Mouse (Mus musculus): ENCODE measurements around the gene Mroh2a. TPM values are rescaled to one million over a fixed set of nuclear protein-coding genes. Genes with fewer than 3 reads are reported as not detected.

Gene Mroh2a
- total RNA-seq, 2 experiments from 2014 or later: not detected

DNA sequence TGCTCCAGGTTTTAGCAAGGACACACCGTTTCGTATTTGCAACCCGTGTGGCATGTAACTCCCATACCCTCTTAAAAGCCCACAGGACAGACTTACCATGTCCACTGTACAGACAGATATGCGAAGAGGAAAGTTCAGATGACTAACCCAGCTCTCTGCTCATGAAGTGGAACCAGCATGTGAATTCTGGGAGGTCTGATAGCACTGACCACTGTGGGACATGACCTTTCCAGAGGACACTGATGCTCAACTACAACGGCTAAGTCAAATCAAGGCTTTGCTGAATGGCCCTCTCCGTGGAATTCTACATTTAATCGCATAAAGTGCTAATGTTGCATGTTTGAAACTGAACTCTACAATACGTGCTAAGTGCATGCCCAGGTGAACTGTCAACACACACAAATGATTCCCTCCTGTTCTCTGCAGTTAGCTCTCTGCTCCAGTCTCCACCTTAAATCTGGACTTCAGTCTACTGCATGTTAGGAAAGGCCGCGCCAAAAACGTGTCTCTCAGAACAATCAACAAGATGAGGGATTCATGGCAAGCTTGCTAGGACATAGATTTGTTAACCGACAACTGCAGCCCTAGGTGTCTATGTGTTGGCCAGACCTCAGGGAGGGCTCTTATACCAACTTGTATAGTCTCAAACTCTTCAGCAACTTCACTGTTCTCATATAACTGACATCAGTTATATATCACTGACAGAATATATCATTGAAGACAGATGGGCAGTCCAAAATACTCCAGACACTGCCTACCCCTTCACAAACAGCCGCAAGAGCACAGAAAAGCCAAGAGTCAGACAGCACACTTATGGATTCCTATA is 49.1 kb downstream of the Mroh2a start:
- DNase-seq (ENCODE audit: low spot score): no peak

DNA sequence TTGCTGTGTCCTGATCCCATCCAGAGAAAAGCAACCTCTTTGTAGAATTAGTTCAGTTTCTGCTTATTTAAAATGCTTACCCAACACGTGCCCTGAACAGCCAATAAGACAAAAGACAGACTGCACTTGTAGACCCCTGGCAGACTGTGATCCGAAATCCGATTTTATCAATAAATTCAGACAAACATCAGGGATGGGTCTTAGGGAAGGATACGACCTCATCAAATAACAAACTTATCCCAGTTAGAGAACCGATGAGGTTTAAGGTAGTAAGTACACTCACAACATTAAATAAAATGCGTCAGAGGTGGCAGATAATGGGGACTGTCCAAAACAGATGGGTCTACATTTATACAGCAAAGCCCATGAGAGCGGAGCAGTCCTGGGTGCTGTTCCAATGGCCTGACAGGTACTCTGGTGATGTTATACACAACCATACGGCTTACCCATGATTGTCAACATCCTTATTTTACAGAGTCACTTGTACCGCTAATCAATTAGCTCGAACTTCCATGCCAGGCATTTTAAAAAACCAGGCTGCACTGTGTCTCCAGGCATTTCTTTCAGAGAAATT is 49.8 kb downstream of the Mroh2a start:
- DNase-seq (ENCODE audit: low spot score): no peak

DNA sequence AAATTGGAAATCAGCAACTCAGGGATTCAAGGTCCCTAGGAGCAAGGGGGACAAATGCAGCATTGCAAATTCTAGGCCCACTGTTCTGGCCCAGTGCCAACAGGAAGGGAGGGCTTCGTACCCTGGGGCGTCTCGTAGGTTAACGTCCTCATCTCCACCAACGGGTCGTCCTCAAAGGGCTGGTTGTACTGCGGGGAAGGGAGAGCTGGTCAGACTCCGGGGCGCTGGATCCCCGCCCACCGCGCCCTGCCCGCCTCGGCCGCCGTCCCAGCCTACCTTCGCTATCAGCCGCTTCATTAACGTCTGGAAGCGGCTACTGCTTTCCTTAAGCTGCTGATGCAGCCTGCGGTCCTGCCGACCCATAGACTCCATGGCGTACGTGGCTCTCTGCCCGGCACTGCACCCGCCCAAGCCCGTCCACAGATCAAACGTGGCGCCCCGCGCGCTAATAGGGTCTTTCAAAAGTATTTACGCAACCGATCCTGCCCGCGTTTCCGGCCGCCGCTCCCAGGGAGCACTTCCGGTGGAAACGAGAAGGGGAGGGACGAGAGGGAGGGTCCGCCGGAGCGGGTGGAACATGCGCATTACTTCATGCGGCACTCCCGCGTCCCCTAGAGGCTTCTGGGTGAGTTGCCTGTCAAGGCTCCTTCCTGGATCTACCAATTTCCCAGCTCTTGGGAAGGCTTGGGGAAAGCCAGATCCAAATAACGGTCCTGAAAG is 50.5 kb downstream of the Mroh2a start, which contains the start of the genes Hjurp and Trpm8:
Gene Hjurp (minus strand): TSS at position 536 of the 720 bp plus-strand sequence.
Gene Trpm8 (plus strand): TSS at position 564 of the 720 bp plus-strand sequence.
- DNase-seq (ENCODE audit: low spot score): peak; percentile 100

DNA sequence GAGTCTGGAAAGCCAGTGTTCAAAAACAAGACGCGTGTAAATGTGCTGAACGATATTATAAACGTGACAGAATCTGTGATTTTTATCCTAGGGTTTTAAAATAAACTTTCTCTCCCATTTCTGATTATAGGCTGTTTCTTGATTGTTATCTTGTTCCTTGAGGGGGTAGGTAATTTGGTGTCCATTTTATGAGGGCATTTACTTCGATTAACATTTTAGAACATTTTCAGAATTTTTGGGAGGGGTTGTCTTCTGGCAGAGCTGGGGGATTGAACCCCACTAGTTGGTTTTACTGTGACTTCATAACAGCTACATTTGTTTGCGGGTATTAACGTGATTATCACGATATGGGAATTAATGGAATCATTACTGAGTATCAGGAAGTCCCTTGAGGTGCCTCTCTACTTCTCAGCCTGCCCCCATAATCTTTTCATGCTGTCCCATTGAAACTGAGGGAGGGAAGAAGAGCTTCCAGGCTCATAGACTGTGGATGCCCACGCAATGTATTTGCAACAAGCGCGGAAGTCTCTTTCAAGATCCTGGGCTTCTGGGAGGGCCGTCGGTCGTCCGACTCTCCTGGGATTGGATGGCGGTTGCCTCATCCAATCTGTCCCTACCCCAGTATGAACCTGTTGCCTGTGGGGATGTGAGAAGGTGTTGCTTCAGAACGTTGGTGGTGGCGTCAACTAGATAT is 51.2 kb downstream of the Mroh2a start:
- no peak for DNase-seq (ENCODE audit: low spot score)

GRCm38 (mm10) chr1:88279111-88280005 is 52.6 kb downstream of the Mroh2a start:
- no peak for DNase-seq (ENCODE audit: low spot score)

DNA sequence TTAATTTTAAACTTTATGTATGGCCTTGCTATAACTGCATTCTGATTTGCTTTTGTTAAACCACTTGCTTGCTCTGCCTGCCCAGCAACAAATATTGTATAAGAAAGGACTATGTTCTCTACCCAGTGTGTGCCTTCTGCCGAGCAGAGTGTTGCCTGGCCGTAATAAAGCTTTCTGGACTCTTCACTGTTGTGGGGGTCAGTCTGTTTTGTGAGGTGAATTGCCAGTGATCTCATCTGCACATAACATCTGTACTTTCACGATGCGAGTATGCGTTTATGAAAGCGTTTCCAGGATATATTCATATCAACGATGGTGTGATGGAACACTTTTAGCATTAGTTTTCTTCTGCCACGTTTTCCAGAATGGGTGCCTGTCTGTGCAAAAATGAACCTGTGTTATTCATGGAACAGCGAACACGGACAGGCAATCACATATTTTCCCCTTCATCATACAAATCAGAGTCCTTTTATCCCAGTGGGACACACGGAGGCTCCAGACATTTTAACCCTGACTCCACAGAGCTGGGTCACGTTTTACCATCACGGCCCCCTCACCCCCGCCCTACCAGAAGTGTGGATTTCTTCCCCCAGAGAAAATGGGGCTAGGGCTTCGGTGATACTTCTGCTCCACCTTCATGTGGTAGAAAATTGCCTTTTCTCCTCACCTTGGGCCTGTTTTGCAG is 53.4 kb downstream of the Mroh2a start:
- no peak for DNase-seq (ENCODE audit: low spot score)

DNA sequence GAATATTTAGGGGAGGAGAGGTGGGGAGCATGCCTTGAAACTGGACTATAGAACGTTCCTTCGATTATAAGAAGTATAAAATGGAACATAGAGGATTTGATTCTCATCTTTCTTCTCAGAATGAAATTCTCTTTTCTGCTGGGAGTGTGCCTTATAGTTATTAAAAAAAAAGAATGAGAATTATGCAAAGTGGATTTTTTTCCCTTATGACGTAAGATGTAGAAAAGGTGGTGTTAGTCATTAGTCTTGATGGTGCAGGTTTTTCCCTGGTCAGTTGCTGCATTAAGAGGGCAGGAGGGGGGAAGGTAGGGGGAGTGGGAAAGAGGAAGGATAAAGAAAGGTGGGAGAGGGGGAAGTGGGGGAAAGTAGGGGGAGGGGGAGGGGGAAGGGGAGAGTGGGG is 55.5 kb downstream of the Mroh2a start:
- no peak for DNase-seq (ENCODE audit: low spot score)

DNA sequence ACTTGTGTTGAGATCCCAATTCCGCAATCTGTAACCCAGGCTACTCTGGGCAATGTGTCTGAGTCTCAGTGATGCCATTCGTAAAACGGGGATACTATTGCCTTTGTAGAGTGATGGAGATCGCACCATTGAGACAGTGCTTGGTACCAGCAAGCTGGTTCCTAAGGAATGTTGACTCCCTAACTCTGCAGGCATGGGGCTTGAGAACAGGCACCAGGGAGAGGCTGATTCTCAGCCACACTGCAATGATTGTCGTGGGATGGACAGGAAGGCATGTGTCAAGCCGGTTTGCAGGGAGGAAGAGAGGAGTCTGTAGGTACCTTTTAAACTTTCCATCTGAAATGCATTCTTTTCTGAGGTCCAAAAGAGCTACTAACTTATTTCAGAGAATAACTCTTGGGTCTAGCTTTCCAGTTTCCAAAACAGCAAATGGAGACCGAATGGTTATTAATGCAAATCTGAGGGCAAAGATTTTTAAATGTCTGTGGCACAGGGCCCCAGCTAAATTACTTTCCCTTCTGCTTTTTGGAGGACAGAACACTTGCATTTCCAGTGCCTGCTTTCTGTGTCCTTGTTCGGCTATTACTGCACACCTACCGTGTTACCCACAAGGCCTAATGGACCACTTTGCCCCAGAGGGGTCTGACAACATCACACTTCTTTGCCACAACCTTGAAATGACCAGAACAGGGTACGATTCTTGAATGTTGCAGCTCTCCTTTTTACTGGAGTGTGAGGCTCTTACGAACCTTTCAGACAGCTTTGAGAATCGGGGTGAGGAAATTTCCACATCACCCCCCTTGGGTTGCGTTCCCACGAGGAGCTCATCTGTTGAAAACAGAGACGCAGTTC is 56.8 kb downstream of the Mroh2a start:
- no peak for DNase-seq (ENCODE audit: low spot score)

- no peak for DNase-seq (ENCODE audit: low spot score)
Observed at GRCm38 (mm10) chr1:88284228-88284945, 57.6 kb downstream of the Mroh2a start.

DNA sequence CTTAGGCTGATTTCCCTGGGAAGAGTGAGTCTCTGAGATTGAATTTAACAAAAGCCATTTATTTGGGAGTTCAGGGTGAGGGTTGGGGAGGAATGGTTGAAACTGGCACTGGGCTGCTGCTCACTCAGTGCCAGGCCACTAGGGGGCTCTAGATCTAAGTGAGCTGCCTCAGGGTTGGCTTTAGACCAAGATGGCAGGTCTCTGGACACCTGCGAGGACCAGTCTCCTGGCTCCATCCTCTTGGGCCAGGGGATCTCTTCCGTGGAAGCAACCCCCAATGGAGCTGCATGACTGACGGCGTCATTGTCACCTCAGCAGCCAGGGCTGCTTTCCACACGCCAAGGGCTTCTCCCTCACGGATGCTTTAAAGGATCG is 58.1 kb downstream of the Mroh2a start:
- DNase-seq (ENCODE audit: low spot score): no peak

DNA sequence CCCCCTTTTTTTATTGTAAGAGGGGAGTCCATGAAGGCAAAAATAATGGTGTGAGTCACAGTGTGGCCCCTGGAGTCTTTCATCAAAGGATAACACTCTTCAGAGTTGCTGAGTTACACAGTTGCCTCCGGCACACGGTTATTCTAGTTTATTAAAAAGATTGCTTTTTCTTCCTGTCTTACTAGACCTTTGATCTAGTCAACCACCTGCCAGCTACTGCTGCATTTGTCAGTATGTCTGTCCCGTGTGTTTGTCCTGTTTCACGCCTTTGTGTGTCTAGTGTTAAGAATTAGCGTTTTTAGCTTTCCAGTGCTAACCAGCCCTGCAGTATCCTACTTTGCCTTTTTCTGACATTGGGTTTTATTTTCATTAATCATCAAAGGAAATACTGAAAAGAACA is 58.9 kb downstream of the Mroh2a start:
- DNase-seq (ENCODE audit: low spot score): no peak

- no peak for DNase-seq (ENCODE audit: low spot score)
Observed at GRCm38 (mm10) chr1:88286136-88286845, 59.5 kb downstream of the Mroh2a start.

DNA sequence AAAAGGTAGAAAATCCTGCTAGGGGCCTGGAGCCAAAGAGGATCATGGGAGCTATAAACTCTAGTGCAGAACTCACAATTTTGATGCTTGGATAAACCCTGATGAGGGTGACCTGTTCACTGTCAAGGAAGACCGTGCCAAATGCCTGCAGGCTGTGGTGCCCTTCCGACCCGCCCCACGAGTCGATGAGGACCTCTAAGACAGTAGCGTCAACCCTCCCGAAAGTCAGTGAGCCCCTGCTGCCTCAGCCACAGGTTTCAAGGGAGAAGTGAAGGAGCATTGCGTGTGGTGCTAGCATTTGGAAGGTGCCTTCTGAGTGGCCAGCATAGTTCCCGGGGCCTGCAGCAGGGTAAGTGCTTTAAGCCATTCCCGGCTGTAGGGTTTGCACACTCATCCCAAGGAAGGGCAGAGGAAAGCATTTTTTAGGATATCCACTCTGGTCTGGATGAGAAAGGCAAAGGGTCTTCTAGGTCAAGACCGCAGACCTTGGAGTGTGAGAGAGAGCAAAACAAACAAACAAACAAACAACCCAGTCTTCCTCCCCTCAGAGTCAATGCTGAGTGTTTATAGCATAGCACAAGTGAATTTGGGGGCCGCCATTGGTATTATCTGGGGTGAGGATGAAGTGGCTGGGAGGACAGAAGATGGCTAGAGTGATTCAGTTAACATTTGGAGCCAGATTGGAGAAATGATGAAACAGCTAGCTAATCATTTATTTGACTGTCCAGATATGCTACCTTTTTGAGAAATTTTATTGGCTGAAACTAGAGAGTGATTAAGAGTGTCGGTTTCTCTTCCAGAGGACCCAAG is 60.3 kb downstream of the Mroh2a start:
- no peak for DNase-seq (ENCODE audit: low spot score)

GRCm38 (mm10) chr1:88287697-88287980 is 60.9 kb downstream of the Mroh2a start:
- DNase-seq (ENCODE audit: low spot score): no peak

- no peak for DNase-seq (ENCODE audit: low spot score)
Observed at GRCm38 (mm10) chr1:88288056-88288788, 61.4 kb downstream of the Mroh2a start.

GRCm38 (mm10) chr1:88288789-88289127 is 62.0 kb downstream of the Mroh2a start:
- no peak for DNase-seq (ENCODE audit: low spot score)

DNA sequence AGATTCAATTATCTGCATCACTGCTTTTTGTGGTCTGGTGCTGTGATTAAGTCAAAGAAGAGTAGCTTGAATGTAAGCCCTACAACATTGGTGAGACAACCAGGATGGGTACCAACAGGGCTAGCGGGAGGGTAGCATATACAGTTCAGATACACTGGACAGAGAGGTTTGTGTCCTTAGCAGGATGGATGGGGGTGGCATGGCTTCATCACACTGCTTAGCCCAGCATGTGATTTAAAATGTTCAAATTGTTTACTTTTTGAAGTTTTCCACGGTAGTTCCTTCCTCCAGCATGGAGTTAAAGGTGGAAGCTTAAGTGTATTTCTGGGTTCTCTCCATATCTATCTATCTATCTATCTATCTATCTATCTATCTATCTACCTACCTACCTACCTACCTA is 62.4 kb downstream of the Mroh2a start:
- DNase-seq (ENCODE audit: low spot score): no peak
